Mouse (Mus musculus) kidney, adult 2 months (tissue): ENCODE measurements around the gene Tmie. TPM values are rescaled to one million over a fixed set of nuclear protein-coding genes. Genes with fewer than 3 reads are reported as not detected.

Experiments used
- DNase-seq: peaks from one replicate; pipeline ENCODE4 v3.0.0; 2021
- H3K27ac ChIP-seq: fragments of 200-500 bp; 2 replicates; pipeline ENCODE4 v1.5.1; 2012; ENCODE audit warnings: low read depth, low read length, control low read depth, inconsistent platforms; ENCODE audit not compliant: insufficient read depth
- H3K27me3 ChIP-seq: fragments of 200-500 bp; replicated peaks from 2 replicates; pipeline ENCODE4 v1.6.1; 2012; ENCODE audit warnings: mild to moderate bottlenecking, moderate library complexity, low read length, inconsistent platforms; ENCODE audit not compliant: control insufficient read depth, insufficient read depth
- H3K36me3 ChIP-seq: fragments of 200-500 bp; 2 replicates; pipeline ENCODE4 v1.6.1; 2012; ENCODE audit warnings: mild to moderate bottlenecking, moderate library complexity, low read length, inconsistent platforms; ENCODE audit not compliant: control insufficient read depth, insufficient read depth
- H3K4me1 ChIP-seq: fragments of 200-500 bp; 2 replicates; pipeline ENCODE4 v1.6.1; 2011; ENCODE audit warnings: low read length; ENCODE audit not compliant: control insufficient read depth, insufficient read depth
- H3K4me3 ChIP-seq: fragments of 200-500 bp; 2 replicates; pipeline ENCODE4 v1.5.1; 2011; ENCODE audit warnings: mild to moderate bottlenecking, low read depth, low read length, control low read depth; ENCODE audit not compliant: insufficient read depth
- CTCF ChIP-seq: fragments of 200-500 bp; conservative IDR thresholded peaks from 2 replicates; pipeline ENCODE4 v1.5.1; 2011; ENCODE audit warnings: low read depth, mild to moderate bottlenecking, control low read depth, low read length, moderate library complexity, mixed read lengths; ENCODE audit not compliant: insufficient read depth, insufficient read length
- POLR2A ChIP-seq: fragments of 200-500 bp; IDR thresholded peaks from one replicate; pipeline ENCODE4 v1.6.1; 2011; ENCODE audit warnings: low read depth, low read length, control low read depth
- WGBS: fragments of 180-500 bp; shearing (Covaris S2); methylation state at CpG from one replicate; pipeline ENCODE4 v1.1.7; 2018; 5-methylcytosine and 5-hydroxymethylcytosine counted together
- polyA plus RNA-seq: library from polyadenylated mRNA; depleted of rRNA; stranded (reverse); fragments of >200 nt; gene quantifications from 2 replicates; pipeline ENCODE4 v1.2.3, GENCODE M21; 2012

Gene Tmie
- polyA plus RNA-seq, 1 experiment = 9.5 TPM

GRCm38 (mm10) chr9:110896595-110896994 is 16.7 kb upstream of the Tmie start:
- DNase-seq = no peak
- Histone ChIP-seq H3K4me3 (no peak overlapping the region), H3K4me1 (no peaks in the 10 kb centered on the region; the same call in 1 of the 2 replicates), H3K36me3 (peaks cover 4% of the 10 kb centered on the region), H3K27me3 (no peaks in the 10 kb centered on the region), H3K27ac (no peak overlapping the region)
- 39% methylated on average over 6 of the region's 6 CpGs for WGBS
- TF ChIP-seq POLR2A = no peak
- TF ChIP-seq CTCF = no peak

- Histone ChIP-seq H3K4me1 (no peaks in the 10 kb centered on the region; the same call in 1 of the 2 replicates), H3K27ac (no peak overlapping the region)
- DNase-seq = no peak
Observed at GRCm38 (mm10) chr9:110895994-110896393, 16.1 kb upstream of the Tmie start.

GRCm38 (mm10) chr9:110895507-110895906 is 15.6 kb upstream of the Tmie start:
- Histone ChIP-seq H3K36me3 (peaks cover 4% of the 10 kb centered on the region), H3K4me1 (no peaks in the 10 kb centered on the region; the same call in 1 of the 2 replicates), H3K4me3 (no peak overlapping the region), H3K27ac (no peak overlapping the region), H3K27me3 (no peaks in the 10 kb centered on the region)
- TF ChIP-seq POLR2A = no peak
- WGBS = 45% methylated on average over 5 of the region's 5 CpGs
- DNase-seq = no peak

More at GRCm38 (mm10) chr9:110895994-110896393, 16.1 kb upstream of the Tmie start:
- H3K4me3 ChIP-seq = no peak overlapping the region
- H3K27me3 ChIP-seq = no peaks in the 10 kb centered on the region
- 59% methylated on average over 7 of the region's 7 CpGs for WGBS
- no peak for TF ChIP-seq POLR2A
- no peak for TF ChIP-seq CTCF
- peaks cover 4% of the 10 kb centered on the region for H3K36me3 ChIP-seq

- H3K4me1 ChIP-seq = peaks cover 7% of the 10 kb centered on the region; the same call in 1 of the 2 replicates
- H3K27me3 ChIP-seq = no peaks in the 10 kb centered on the region
- TF ChIP-seq POLR2A = no peak
- no peak for TF ChIP-seq CTCF
- no peak for DNase-seq
- peaks cover 4% of the 10 kb centered on the region for H3K36me3 ChIP-seq
- 72% methylated on average over 10 of the region's 10 CpGs for WGBS
- no peak overlapping the region for H3K27ac ChIP-seq
- no peak overlapping the region for H3K4me3 ChIP-seq
Observed at GRCm38 (mm10) chr9:110893429-110893828, 13.5 kb upstream of the Tmie start.

- H3K4me3 ChIP-seq = no peak overlapping the region
- WGBS = 97% methylated on average over 3 of the region's 3 CpGs
- DNase-seq = no peak
- no peak for TF ChIP-seq POLR2A
- TF ChIP-seq CTCF = no peak
- H3K36me3 ChIP-seq = no peaks in the 10 kb centered on the region
- no peaks in the 10 kb centered on the region for H3K27me3 ChIP-seq
- H3K4me1 ChIP-seq = peaks cover 7% of the 10 kb centered on the region; the same call in 1 of the 2 replicates
- H3K27ac ChIP-seq = no peak overlapping the region
Observed at GRCm38 (mm10) chr9:110892552-110892951, 12.6 kb upstream of the Tmie start.

- peaks cover 7% of the 10 kb centered on the region; the same call in 1 of the 2 replicates for H3K4me1 ChIP-seq
- no peak overlapping the region for H3K27ac ChIP-seq
- WGBS = 68% methylated on average over 12 of the region's 12 CpGs
- H3K4me3 ChIP-seq = no peak overlapping the region
- DNase-seq = peak; percentile 73
- H3K27me3 ChIP-seq = no peaks in the 10 kb centered on the region
- H3K36me3 ChIP-seq = no peaks in the 10 kb centered on the region
- TF ChIP-seq CTCF (no peak), POLR2A (no peak)
Observed at GRCm38 (mm10) chr9:110891077-110891828, 11.3 kb upstream of the Tmie start.

GRCm38 (mm10) chr9:110890026-110890783 is 10.3 kb upstream of the Tmie start:
- Histone ChIP-seq H3K36me3 (no peaks in the 10 kb centered on the region), H3K4me1 (peaks cover 7% of the 10 kb centered on the region; the same call in 1 of the 2 replicates), H3K27ac (no peak overlapping the region), H3K27me3 (no peaks in the 10 kb centered on the region), H3K4me3 (no peak overlapping the region)
- TF ChIP-seq POLR2A (no peak), CTCF (peak; percentile 40)
- WGBS = 22% methylated on average over 21 of the region's 21 CpGs
- DNase-seq = peak; percentile 73
